Mouse (Mus musculus): ENCODE results near the gene Spdef. TPM values are rescaled to one million over a fixed set of nuclear protein-coding genes. Genes with fewer than 3 reads are reported as not detected.

The Spdef gene
- polyA plus RNA-seq, 1 experiment, result 1.3 TPM

GRCm38 (mm10) chr17:27707954-27708661 is 20.6 kb downstream of the Spdef start:
- H3K4me1 ChIP-seq (ENCODE audit: control insufficient read depth, insufficient read depth, low read length), result peaks cover 27% of the 10 kb centered on the region
- 11% methylated on average over 25 of the region's 25 CpGs for WGBS
- no peaks in the 10 kb centered on the region for H3K27me3 ChIP-seq (ENCODE audit: control insufficient read depth, insufficient read depth, low read length)
- TF ChIP-seq CTCF (IDR thresholded peaks at IDR 0.05; ENCODE audit: borderline replicate concordance, insufficient read depth, low read depth, low read length) (no peak), POLR2A (IDR thresholded peaks at IDR 0.05; ENCODE audit: borderline replicate concordance, insufficient read depth, low read length) (no peak)
- H3K4me3 ChIP-seq (replicated peaks; ENCODE audit: insufficient read depth, low read depth, low read length), result no peak overlapping the region
- DNase-seq, result no peak
- 0 out of 2 replicates have a peak overlapping the region, but pooled peaks have one; percentile 34 for H3K27ac ChIP-seq (ENCODE audit: insufficient read depth, low read length)

- DNase-seq, result no peak
- Histone ChIP-seq H3K4me3 (replicated peaks; ENCODE audit: insufficient read depth, low read depth, low read length) (no peak overlapping the region), H3K27me3 (ENCODE audit: control insufficient read depth, insufficient read depth, low read length) (no peaks in the 10 kb centered on the region), H3K27ac (ENCODE audit: insufficient read depth, low read length) (no peak overlapping the region), H3K4me1 (ENCODE audit: control insufficient read depth, insufficient read depth, low read length) (peaks cover 34% of the 10 kb centered on the region)
- TF ChIP-seq POLR2A (IDR thresholded peaks at IDR 0.05; ENCODE audit: borderline replicate concordance, insufficient read depth, low read length) (no peak), CTCF (IDR thresholded peaks at IDR 0.05; ENCODE audit: borderline replicate concordance, insufficient read depth, low read depth, low read length) (no peak)
- 60% methylated on average over 10 of the region's 10 CpGs for WGBS
Measured at GRCm38 (mm10) chr17:27705661-27706060, 23.1 kb downstream of the Spdef start.

GRCm38 (mm10) chr17:27703961-27704621 is 24.7 kb downstream of the Spdef start:
- no peak overlapping the region for H3K4me3 ChIP-seq (replicated peaks; ENCODE audit: insufficient read depth, low read depth, low read length)
- peaks cover 42% of the 10 kb centered on the region for H3K4me1 ChIP-seq (ENCODE audit: control insufficient read depth, insufficient read depth, low read length)

GRCm38 (mm10) chr17:27702518-27702917 is 26.2 kb downstream of the Spdef start:
- WGBS, result 2% methylated on average over 34 of the region's 34 CpGs
- no peaks in the 10 kb centered on the region for H3K27me3 ChIP-seq (ENCODE audit: control insufficient read depth, insufficient read depth, low read length)
- DNase-seq, result peak; percentile 73 to 74
- H3K4me1 ChIP-seq (ENCODE audit: control insufficient read depth, insufficient read depth, low read length), result peaks cover 28% of the 10 kb centered on the region
- TF ChIP-seq CTCF (IDR thresholded peaks at IDR 0.05; ENCODE audit: borderline replicate concordance, insufficient read depth, low read depth, low read length) (peak; percentile 74), POLR2A (IDR thresholded peaks at IDR 0.05; ENCODE audit: borderline replicate concordance, insufficient read depth, low read length) (no peak)
- H3K4me3 ChIP-seq (replicated peaks; ENCODE audit: insufficient read depth, low read depth, low read length), result no peak overlapping the region
- H3K27ac ChIP-seq (ENCODE audit: insufficient read depth, low read length), result 0 out of 2 replicates have a peak overlapping the region, but pooled peaks have one; percentile 10

More at GRCm38 (mm10) chr17:27703961-27704621, 24.7 kb downstream of the Spdef start:
- no peak for DNase-seq
- H3K27me3 ChIP-seq (ENCODE audit: control insufficient read depth, insufficient read depth, low read length), result no peaks in the 10 kb centered on the region
- WGBS, result 58% methylated on average over 5 of the region's 5 CpGs
- H3K27ac ChIP-seq (ENCODE audit: insufficient read depth, low read length), result no peak overlapping the region
- no peak for TF ChIP-seq CTCF (IDR thresholded peaks at IDR 0.05; ENCODE audit: borderline replicate concordance, insufficient read depth, low read depth, low read length)
- TF ChIP-seq POLR2A (IDR thresholded peaks at IDR 0.05; ENCODE audit: borderline replicate concordance, insufficient read depth, low read length), result no peak

- Histone ChIP-seq H3K27ac (ENCODE audit: insufficient read depth, low read length) (peak overlapping the region; percentile 14), H3K4me3 (replicated peaks; ENCODE audit: insufficient read depth, low read depth, low read length) (no peak overlapping the region), H3K4me1 (ENCODE audit: control insufficient read depth, insufficient read depth, low read length) (peaks cover 28% of the 10 kb centered on the region), H3K27me3 (ENCODE audit: control insufficient read depth, insufficient read depth, low read length) (no peaks in the 10 kb centered on the region)
- no peak for DNase-seq
- TF ChIP-seq CTCF (IDR thresholded peaks at IDR 0.05; ENCODE audit: borderline replicate concordance, insufficient read depth, low read depth, low read length) (0 out of 2 replicates have a peak, but pooled peaks have one; percentile 3), POLR2A (IDR thresholded peaks at IDR 0.05; ENCODE audit: borderline replicate concordance, insufficient read depth, low read length) (no peak)
- WGBS, result 45% methylated on average over 6 of the region's 6 CpGs
Measured at GRCm38 (mm10) chr17:27701856-27702255, 26.9 kb downstream of the Spdef start.

- no peaks in the 10 kb centered on the region for H3K27me3 ChIP-seq (ENCODE audit: control insufficient read depth, insufficient read depth, low read length)
- DNase-seq, result no peak
- H3K27ac ChIP-seq (ENCODE audit: insufficient read depth, low read length), result peak overlapping the region; percentile 14
- WGBS, result 24% methylated on average over 2 of the region's 2 CpGs
- TF ChIP-seq POLR2A (IDR thresholded peaks at IDR 0.05; ENCODE audit: borderline replicate concordance, insufficient read depth, low read length) (no peak), CTCF (IDR thresholded peaks at IDR 0.05; ENCODE audit: borderline replicate concordance, insufficient read depth, low read depth, low read length) (no peak)
- peaks cover 28% of the 10 kb centered on the region for H3K4me1 ChIP-seq (ENCODE audit: control insufficient read depth, insufficient read depth, low read length)
- H3K4me3 ChIP-seq (replicated peaks; ENCODE audit: insufficient read depth, low read depth, low read length), result no peak overlapping the region
Measured at GRCm38 (mm10) chr17:27700812-27701211, 27.9 kb downstream of the Spdef start.

- H3K27ac ChIP-seq (ENCODE audit: insufficient read depth, low read length), result peak overlapping the region; percentile 19; the same call in 1 of the 2 replicates
- 78% methylated on average over 17 of the region's 17 CpGs for WGBS
Measured at GRCm38 (mm10) chr17:27699641-27700244, 29.0 kb downstream of the Spdef start.

More at GRCm38 (mm10) chr17:27699641-27700244, 29.0 kb downstream of the Spdef start:
- Histone ChIP-seq H3K4me1 (ENCODE audit: control insufficient read depth, insufficient read depth, low read length) (peaks cover 28% of the 10 kb centered on the region), H3K27me3 (ENCODE audit: control insufficient read depth, insufficient read depth, low read length) (no peaks in the 10 kb centered on the region), H3K4me3 (replicated peaks; ENCODE audit: insufficient read depth, low read depth, low read length) (no peak overlapping the region)
- no peak for TF ChIP-seq POLR2A (IDR thresholded peaks at IDR 0.05; ENCODE audit: borderline replicate concordance, insufficient read depth, low read length)
- no peak for TF ChIP-seq CTCF (IDR thresholded peaks at IDR 0.05; ENCODE audit: borderline replicate concordance, insufficient read depth, low read depth, low read length)
- DNase-seq, result no peak

Data from cerebellum, adult 2 months (tissue).